Mouse (Mus musculus): ENCODE measurements around the gene Plekhg4.

DNA sequence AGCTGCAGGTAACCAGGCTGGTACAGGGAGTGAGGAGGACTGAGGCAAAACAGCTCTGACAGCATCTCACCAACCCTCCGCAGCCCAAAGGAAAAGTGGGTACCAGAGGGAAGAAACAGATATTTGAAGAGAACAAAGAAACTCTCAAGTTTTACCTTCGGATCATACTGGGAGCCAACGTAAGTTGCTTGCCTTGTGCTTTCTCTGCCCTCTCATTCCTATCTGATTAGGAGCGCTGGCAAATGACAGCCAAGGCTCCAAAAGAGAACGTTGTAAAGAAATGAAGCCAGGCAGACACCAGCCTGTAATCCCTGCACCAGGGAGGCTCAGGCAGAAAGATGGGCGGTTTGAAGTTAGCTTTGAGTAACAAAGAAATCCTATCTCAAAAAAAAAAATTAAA lies 46.1 kb upstream of the Plekhg4 start:
- TF ChIP-seq CTCF (conservative IDR thresholded peaks at IDR 0.05; ENCODE audit: low read length), result no peak
- no peak for TF ChIP-seq POU5F1 (IDR thresholded peaks at IDR 0.05; ENCODE audit: borderline replicate concordance, low read length)

All from E14TG2a.4 (cell line).